Mouse (Mus musculus): ENCODE results near the gene Ccnd3.

GRCm38 (mm10) chr17:47614018-47614417 is 109.2 kb downstream of the Ccnd3 start:
- peak; percentile 76 for TF ChIP-seq CTCF (IDR thresholded peaks at IDR 0.05; ENCODE audit: insufficient read depth, low read length)
- no peak for TF ChIP-seq POLR2A (IDR thresholded peaks at IDR 0.05; ENCODE audit: borderline replicate concordance, extremely low read depth, low read depth, low read length)
